Mouse (Mus musculus) forebrain, postnatal 0 days (tissue): Measurements from ENCODE around the gene Tmem8. TPM values are rescaled to one million over a fixed set of nuclear protein-coding genes. Genes with fewer than 3 reads are reported as not detected.

Experiments used
- ATAC-seq: fragments of 200-750 bp; cut with Nextera tagmentation; 2 replicates; pipeline ENCODE4 v1.8.0; 2017; ENCODE audit warnings: mild to moderate bottlenecking, moderate library complexity
- DNase-seq: peaks from one replicate; pipeline ENCODE4 v3.0.0-alpha.2; 2015
- H3K27ac ChIP-seq: fragments of 300-500 bp; sonication (generic); 2 replicates; pipeline ENCODE4 v1.5.1; 2014; ENCODE audit warnings: low read depth, mild to moderate bottlenecking, antibody characterized with exemption, low read length, moderate library complexity, mixed read lengths
- H3K27me3 ChIP-seq: fragments of 300-500 bp; sonication (generic); 2 replicates; pipeline ENCODE4 v1.6.1; 2014; ENCODE audit warnings: mild to moderate bottlenecking, low read length, mixed read lengths; ENCODE audit not compliant: insufficient read depth
- H3K36me3 ChIP-seq: fragments of 300-500 bp; sonication (generic); 2 replicates; pipeline ENCODE4 v1.6.1; 2014; ENCODE audit warnings: mild to moderate bottlenecking, moderate library complexity; ENCODE audit not compliant: insufficient read depth
- H3K4me1 ChIP-seq: fragments of 300-500 bp; sonication (generic); 2 replicates; pipeline ENCODE4 v1.6.1; 2014; ENCODE audit warnings: antibody characterized with exemption; ENCODE audit not compliant: insufficient read depth
- H3K4me2 ChIP-seq: fragments of 300-500 bp; sonication (generic); 2 replicates; pipeline ENCODE4 v1.6.1; 2014; ENCODE audit warnings: low read depth, mild to moderate bottlenecking, moderate library complexity
- H3K4me3 ChIP-seq: fragments of 300-500 bp; sonication (generic); 2 replicates; pipeline ENCODE4 v1.5.1; 2014; ENCODE audit warnings: low read depth, low read length, mixed read lengths
- H3K9ac ChIP-seq: fragments of 300-500 bp; sonication (generic); 2 replicates; pipeline ENCODE4 v1.6.1; 2014; ENCODE audit warnings: mild to moderate bottlenecking
- H3K9me3 ChIP-seq: fragments of 300-500 bp; sonication (generic); 2 replicates; pipeline ENCODE4 v1.6.1; 2016; ENCODE audit warnings: low read length
- CTCF ChIP-seq: sonication (generic); IDR thresholded peaks from 2 replicates; pipeline ENCODE4 v1.5.1; 2016; ENCODE audit warnings: antibody characterized with exemption, control low read depth, low read depth
- WGBS: fragments of 180-500 bp; shearing (Covaris S2); extraction: QIAGEN DNeasy Blood & Tissue Kit; methylation state at CpG from one replicate; pipeline ENCODE4 v1.1.7; 2014; 5-methylcytosine and 5-hydroxymethylcytosine counted together
- polyA plus RNA-seq: library from polyadenylated mRNA; unstranded; fragments of >200 nt; fragmentation: Nextera tagmentation; extraction: Ambion mirVana; gene quantifications from 2 replicates; pipeline ENCODE4 v1.2.1, GENCODE M21; 2015
- total RNA-seq: library from RNA; depleted of rRNA; stranded (reverse); fragments of >200 nt; gene quantifications from 2 replicates; pipeline ENCODE4 v1.2.3, GENCODE M21; 2014; rRNA removed

The Tmem8 gene
- 2.8 and 4.3 TPM in 2 replicates for total RNA-seq
- polyA plus RNA-seq, result 2.4 and 2.5 TPM in 2 replicates

GRCm38 (mm10) chr17:26113181-26113948, at the start of gene Tmem8:
Gene Tmem8, plus strand, starts transcription at chr17:26113299.
- WGBS, result 1% methylated on average over 74 of the region's 75 CpGs
- H3K4me3 ChIP-seq, result peak within 1 kb of the TSS; percentile 67
- H3K27me3 ChIP-seq, result peaks cover 14% of the 10 kb centered on the region
- H3K36me3 ChIP-seq, result no peaks in the 10 kb centered on the region
- ATAC-seq, result peak; percentile 72
- peak; percentile 77 for DNase-seq
- no peaks in the 10 kb centered on the region for H3K9me3 ChIP-seq
- no peak within 1 kb of the TSS for H3K27ac ChIP-seq
- peak within 1 kb of the TSS; percentile 79 for H3K9ac ChIP-seq
- peak within 1 kb of the TSS; percentile 94 for H3K4me2 ChIP-seq
- H3K4me1 ChIP-seq, result peaks cover 6% of the 10 kb centered on the region; the same call in 1 of the 2 replicates
- peak; percentile 48 for TF ChIP-seq CTCF

DNA sequence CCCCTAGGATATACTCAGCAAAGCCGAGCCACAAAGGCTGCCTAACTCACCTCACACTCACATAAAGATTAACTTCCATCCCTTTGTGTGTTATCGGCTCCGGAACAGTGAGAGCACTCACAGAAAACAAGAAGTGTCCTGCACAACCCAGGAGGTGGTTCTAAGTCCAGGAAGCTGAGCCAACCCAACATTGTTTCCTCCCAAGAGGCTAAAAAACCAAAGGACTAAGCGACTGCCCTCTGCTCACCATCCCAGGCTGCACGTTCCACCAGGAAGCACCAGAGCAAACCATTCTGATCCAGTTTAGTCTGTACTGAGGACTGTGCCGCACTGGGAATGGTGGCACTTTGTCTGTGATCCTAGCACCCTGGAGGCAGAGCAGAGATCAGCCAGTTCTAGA, 48.2 kb upstream of the Tmem8 start:
- no peak overlapping the region; the same call in 1 of the 2 replicates for H3K4me3 ChIP-seq
- H3K9me3 ChIP-seq, result no peaks in the 10 kb centered on the region
- H3K4me1 ChIP-seq, result peaks cover 26% of the 10 kb centered on the region

DNA sequence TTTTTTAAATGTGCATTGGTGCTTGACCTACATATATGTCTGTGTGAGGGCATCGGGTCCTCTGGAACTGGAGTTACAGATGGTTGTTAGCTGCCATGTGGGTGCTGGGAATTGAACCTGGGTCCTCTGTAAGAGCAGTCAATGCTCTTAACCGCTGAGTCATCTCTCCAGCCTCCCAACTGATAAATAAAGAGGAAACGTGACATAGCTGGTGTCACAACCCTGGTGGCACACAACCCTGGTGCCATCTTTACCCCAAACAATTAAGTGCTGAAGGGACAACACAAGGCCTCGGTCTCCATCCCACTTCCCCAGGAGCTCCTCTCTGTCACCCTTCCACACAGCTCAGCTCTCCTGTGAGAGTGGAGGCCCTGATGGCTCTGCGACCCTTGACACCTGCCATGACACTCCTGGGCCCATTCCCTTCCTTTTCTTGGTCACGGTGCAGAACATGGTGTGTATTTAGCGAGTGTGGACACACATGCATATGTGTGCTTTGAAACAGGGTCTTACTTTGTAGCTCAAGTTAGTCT, 46.5 kb upstream of the Tmem8 start:
- no peak for ATAC-seq
- WGBS, result 86% methylated on average over 7 of the region's 7 CpGs
- TF ChIP-seq CTCF, result no peak

More for the DNA sequence above, 48.2 kb upstream of the Tmem8 start:
- no peak for ATAC-seq
- Histone ChIP-seq H3K4me2 (peak overlapping the region; percentile 22), H3K27ac (no peak overlapping the region), H3K36me3 (peaks cover 18% of the 10 kb centered on the region; the same call in 1 of the 2 replicates), H3K9ac (no peak overlapping the region), H3K27me3 (no peaks in the 10 kb centered on the region)
- TF ChIP-seq CTCF, result no peak
- no peak for DNase-seq
- 74% methylated on average over 6 of the region's 6 CpGs for WGBS

GRCm38 (mm10) chr17:26068024-26068830, 44.9 kb upstream of the Tmem8 start:
- H3K4me2 ChIP-seq, result peak overlapping the region; percentile 99
- H3K36me3 ChIP-seq, result peaks cover 16% of the 10 kb centered on the region; the same call in 1 of the 2 replicates
- no peak for TF ChIP-seq CTCF
- peaks cover 30% of the 10 kb centered on the region for H3K4me1 ChIP-seq
- 2% methylated on average over 44 of the region's 44 CpGs for WGBS
- H3K27me3 ChIP-seq, result no peaks in the 10 kb centered on the region
- H3K9me3 ChIP-seq, result no peaks in the 10 kb centered on the region
- peak overlapping the region; percentile 95 for H3K27ac ChIP-seq
- peak overlapping the region; percentile 87 for H3K4me3 ChIP-seq
- DNase-seq, result peak; percentile 38
- peak overlapping the region; percentile 96 for H3K9ac ChIP-seq
- no peak; the same call in 1 of the 2 replicates for ATAC-seq

More for the DNA sequence above, 46.5 kb upstream of the Tmem8 start:
- peaks cover 16% of the 10 kb centered on the region; the same call in 1 of the 2 replicates for H3K36me3 ChIP-seq
- no peaks in the 10 kb centered on the region for H3K9me3 ChIP-seq
- H3K9ac ChIP-seq, result no peak overlapping the region
- no peak for DNase-seq
- no peaks in the 10 kb centered on the region for H3K27me3 ChIP-seq
- H3K4me2 ChIP-seq, result peak overlapping the region; percentile 99
- no peak overlapping the region for H3K27ac ChIP-seq
- H3K4me3 ChIP-seq, result peak overlapping the region; percentile 87
- H3K4me1 ChIP-seq, result peaks cover 30% of the 10 kb centered on the region

DNA sequence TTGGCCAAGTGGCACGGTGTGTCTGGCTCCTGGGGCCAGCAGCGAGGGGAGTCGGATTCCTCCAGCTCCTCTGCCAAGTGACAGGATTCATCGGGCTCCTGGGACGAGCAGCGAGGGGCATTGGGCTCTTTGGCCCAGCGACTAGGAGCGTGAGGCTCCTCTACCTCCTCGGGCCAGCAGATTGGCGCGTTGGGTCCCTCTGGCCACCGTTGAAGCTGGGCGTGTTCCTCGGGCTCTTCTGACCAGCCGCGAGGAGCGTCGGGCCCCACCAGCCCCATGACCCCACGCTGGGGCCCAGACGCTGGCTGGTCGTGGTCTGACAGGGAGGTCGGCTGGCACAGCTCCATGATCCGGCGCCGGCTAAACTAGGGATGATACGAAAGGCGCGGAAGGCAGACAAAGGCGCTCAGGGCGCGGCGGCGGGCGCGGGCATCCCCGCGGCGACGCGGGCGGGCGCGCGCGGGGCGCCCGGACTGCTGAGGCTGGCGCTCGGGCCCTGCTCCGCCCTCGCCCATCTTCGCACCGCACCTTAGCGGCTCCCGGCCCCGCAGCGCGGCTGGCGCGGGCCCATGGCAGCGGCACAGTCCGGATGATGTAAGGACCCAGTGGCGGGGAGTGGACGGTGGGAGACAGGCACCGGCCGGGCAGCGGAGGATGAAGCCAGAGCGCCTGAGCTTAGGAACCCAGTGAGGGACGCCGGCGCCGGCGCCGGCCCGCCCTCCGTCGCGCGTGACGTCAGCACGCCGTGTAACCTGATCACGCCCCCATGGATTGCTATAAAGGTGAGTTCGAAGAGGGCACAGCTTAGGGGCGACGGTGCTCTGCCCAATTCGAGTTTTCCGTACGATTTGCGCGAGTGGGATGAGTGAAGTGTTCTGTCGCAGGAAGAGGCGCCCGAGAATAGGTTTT, 44.0 kb upstream of the Tmem8 start, which contains the start of gene Rab11fip3:
Rab11fip3 (minus strand) TSS at position 725 of the 909 bp plus-strand sequence.
- DNase-seq (peak; percentile 95), ATAC-seq (peak; percentile 97)
- Histone ChIP-seq H3K4me1 (peaks cover 30% of the 10 kb centered on the region), H3K9ac (peak within 1 kb of the TSS; percentile 96), H3K4me2 (peak within 1 kb of the TSS; percentile 99), H3K36me3 (peaks cover 12% of the 10 kb centered on the region; the same call in 1 of the 2 replicates), H3K27me3 (no peaks in the 10 kb centered on the region), H3K27ac (peak within 1 kb of the TSS; percentile 95), H3K9me3 (no peaks in the 10 kb centered on the region), H3K4me3 (peak within 1 kb of the TSS; percentile 87)
- no peak for TF ChIP-seq CTCF
- 1% methylated on average over 92 of the region's 94 CpGs for WGBS

GRCm38 (mm10) chr17:26070136-26070535, 43.0 kb upstream of the Tmem8 start:
- no peak for ATAC-seq
- no peak for TF ChIP-seq CTCF
- Histone ChIP-seq H3K27ac (no peak overlapping the region), H3K36me3 (peaks cover 2% of the 10 kb centered on the region; the same call in 1 of the 2 replicates), H3K4me3 (peak overlapping the region; percentile 87; the same call in 1 of the 2 replicates), H3K9me3 (no peaks in the 10 kb centered on the region), H3K4me1 (peaks cover 22% of the 10 kb centered on the region), H3K27me3 (no peaks in the 10 kb centered on the region), H3K4me2 (peak overlapping the region; percentile 99), H3K9ac (no peak overlapping the region; the same call in 1 of the 2 replicates)
- DNase-seq, result no peak
- 34% methylated on average over 6 of the region's 6 CpGs for WGBS
